ENCODE assay signal across 14 mouse cellular contexts in the genomic region with DNA sequence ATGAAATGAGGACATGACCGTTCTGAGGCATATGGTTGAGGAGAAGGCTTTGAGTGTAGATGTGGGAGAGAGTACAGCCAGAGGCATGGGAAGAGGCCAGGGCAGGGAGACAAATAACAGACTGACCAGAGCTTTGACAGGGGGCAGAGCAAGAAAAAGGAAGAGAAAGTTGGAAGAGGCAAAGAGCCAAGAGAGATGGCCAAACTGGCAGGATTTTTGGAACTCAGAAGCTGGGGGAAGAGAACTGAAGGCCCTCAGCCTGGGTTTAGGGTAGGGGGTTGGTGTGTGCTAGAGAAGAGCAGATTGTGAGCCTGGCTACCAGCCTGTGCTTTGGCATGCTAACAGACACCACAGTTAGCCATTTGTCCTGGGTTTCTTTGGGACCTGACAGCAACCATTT. TPM values are rescaled to one million over a fixed set of nuclear protein-coding genes. Genes with fewer than 3 reads are reported as not detected.
DNase-seq lines count a peak whose midpoint lies in the region; ATAC-seq and TF ChIP-seq lines count a peak whose summit lies in the region.
"Had no signal": no experiment of that assay in that cellular context is flagged by ENCODE, and none has a peak within 500 bp of the region (broad histone marks: within the 10 kb centered on the region; RNA-seq: fewer than 3 reads in every experiment).

No protein-coding gene starts in this region.

- no peak overlapping the region for H3K4me3 ChIP-seq in forebrain, embryonic 12.5 days (replicated peaks)
- H3K4me3 ChIP-seq in forebrain, embryonic 11.5 days (ENCODE audit: low read depth, low read length) = no peak overlapping the region
- no peak overlapping the region for H3K4me3 ChIP-seq in kidney, postnatal 0 days (replicated peaks; ENCODE audit: low read depth, low read length)
- no peak overlapping the region for H3K4me3 ChIP-seq in liver, embryonic 12.5 days
- H3K4me3 ChIP-seq: embryonic facial prominence, embryonic 15.5 days; midbrain, embryonic 15.5 days; stomach, embryonic 15.5 days had no signal

- no peak for DNase-seq in forebrain, embryonic 11.5 days (ENCODE audit: low spot score)
- DNase-seq in kidney, postnatal 0 days (ENCODE audit: low spot score) = no peak
- no peak for DNase-seq in kidney, postnatal 4 days
- peak; percentile 12 for DNase-seq in brain, embryonic 14.5 days (ENCODE audit: low read depth)
- no peak for DNase-seq in adrenal gland, adult 8-10 months
- DNase-seq: gastrocnemius, postnatal 25 days had no signal

- WGBS in forebrain, embryonic 12.5 days = 94% methylated on average over 1 of the region's 1 CpGs
- 94% methylated on average over 1 of the region's 1 CpGs for whole genome bisulfite sequencing in forebrain, embryonic 11.5 days
- WGBS in kidney, postnatal 0 days = 91% methylated on average over 1 of the region's 1 CpGs
- 78% methylated on average over 1 of the region's 1 CpGs for WGBS in liver, embryonic 12.5 days (ENCODE audit: insufficient replicate concordance)

- H3K4me2 ChIP-seq in forebrain, embryonic 12.5 days = no peak overlapping the region
- H3K4me2 ChIP-seq in forebrain, embryonic 11.5 days (ENCODE audit: low read depth, low read length, severe bottlenecking) = no peak overlapping the region
- no peak overlapping the region for H3K4me2 ChIP-seq in kidney, postnatal 0 days (ENCODE audit: low read length)
- H3K4me2 ChIP-seq in liver, embryonic 12.5 days = peak overlapping the region; percentile 76

- 0 out of 2 replicates have a peak overlapping the region, but pooled peaks have one; percentile 11 for H3K27ac ChIP-seq in forebrain, embryonic 12.5 days
- no peak overlapping the region for H3K27ac ChIP-seq in forebrain, embryonic 11.5 days (ENCODE audit: low read depth, low read length)
- H3K27ac ChIP-seq in kidney, postnatal 0 days = 0 out of 2 replicates have a peak overlapping the region, but pooled peaks have one; percentile 5
- H3K27ac ChIP-seq in liver, embryonic 12.5 days = peak overlapping the region; percentile 99
- H3K27ac ChIP-seq: embryonic facial prominence, embryonic 15.5 days; limb, embryonic 12.5 days; midbrain, embryonic 15.5 days had no signal

- no peak for TF ChIP-seq CTCF in kidney, postnatal 0 days (IDR thresholded peaks at IDR 0.05; ENCODE audit: low read depth)
- no peak for TF ChIP-seq CTCF in brain, embryonic 14.5 days (IDR thresholded peaks at IDR 0.05; ENCODE audit: borderline replicate concordance, extremely low read depth, insufficient read depth, insufficient read length)

- H3K4me1 ChIP-seq in forebrain, embryonic 12.5 days = peaks cover 20% of the 10 kb centered on the region
- H3K4me1 ChIP-seq in forebrain, embryonic 11.5 days (replicated peaks; ENCODE audit: control insufficient read depth, insufficient read depth, low read length) = peaks cover 8% of the 10 kb centered on the region; the same call in 1 of the 2 replicates
- H3K4me1 ChIP-seq in kidney, postnatal 0 days (replicated peaks; ENCODE audit: insufficient read depth, low read length) = 0 out of 2 replicates have a peak, but pooled peaks cover 6% of the 10 kb centered on the region
- peaks cover 35% of the 10 kb centered on the region for H3K4me1 ChIP-seq in liver, embryonic 12.5 days

- no peak overlapping the region for H3K9ac ChIP-seq in forebrain, embryonic 12.5 days
- H3K9ac ChIP-seq in forebrain, embryonic 11.5 days (ENCODE audit: low read length) = no peak overlapping the region
- H3K9ac ChIP-seq in kidney, postnatal 0 days (ENCODE audit: low read depth, low read length) = no peak overlapping the region
- no peak overlapping the region; the same call in 1 of the 2 replicates for H3K9ac ChIP-seq in liver, embryonic 12.5 days
- H3K9ac ChIP-seq: embryonic facial prominence, embryonic 15.5 days; limb, embryonic 12.5 days; midbrain, embryonic 15.5 days; stomach, embryonic 15.5 days had no signal

- no peak for ATAC-seq in forebrain, embryonic 12.5 days (ENCODE audit: low FRiP score)
- no peak for ATAC-seq in forebrain, embryonic 11.5 days (replicated peaks; ENCODE audit: low FRiP score)
- ATAC-seq in kidney, postnatal 0 days (replicated peaks; ENCODE audit: low FRiP score, low read depth) = no peak
- ATAC-seq in liver, embryonic 12.5 days = no peak
- ATAC-seq in erythroid progenitor cell, adult 5-6 weeks (replicated peaks; ENCODE audit: low FRiP score, poor library complexity, severe bottlenecking) = no peak
- ATAC-seq: midbrain, embryonic 15.5 days had no signal

- H3K9me3 ChIP-seq in forebrain, embryonic 12.5 days = peaks cover 9% of the 10 kb centered on the region; the same call in 1 of the 2 replicates
- H3K9me3 ChIP-seq in forebrain, embryonic 11.5 days (ENCODE audit: control insufficient read depth, low read length) = peaks cover 3% of the 10 kb centered on the region; the same call in 1 of the 2 replicates
- H3K9me3 ChIP-seq in kidney, postnatal 0 days (replicated peaks; ENCODE audit: low read length) = 0 out of 2 replicates have a peak, but pooled peaks cover 2% of the 10 kb centered on the region
- no peaks in the 10 kb centered on the region for H3K9me3 ChIP-seq in liver, embryonic 12.5 days (replicated peaks)
- H3K9me3 ChIP-seq: midbrain, embryonic 15.5 days; stomach, embryonic 15.5 days had no signal

- no peaks in the 10 kb centered on the region for H3K27me3 ChIP-seq in forebrain, embryonic 12.5 days
- no peaks in the 10 kb centered on the region for H3K27me3 ChIP-seq in forebrain, embryonic 11.5 days (ENCODE audit: control insufficient read depth, insufficient read depth, low read length)
- no peaks in the 10 kb centered on the region for H3K27me3 ChIP-seq in kidney, postnatal 0 days (ENCODE audit: insufficient read depth, low read length)
- H3K27me3 ChIP-seq in liver, embryonic 12.5 days (replicated peaks) = no peaks in the 10 kb centered on the region
- H3K27me3 ChIP-seq: embryonic facial prominence, embryonic 15.5 days; limb, embryonic 12.5 days; midbrain, embryonic 15.5 days; stomach, embryonic 15.5 days had no signal

- peaks cover 10% of the 10 kb centered on the region; the same call in 1 of the 2 replicates for H3K36me3 ChIP-seq in forebrain, embryonic 12.5 days (replicated peaks)
- no peaks in the 10 kb centered on the region for H3K36me3 ChIP-seq in forebrain, embryonic 11.5 days (ENCODE audit: control insufficient read depth, insufficient read depth, low read length)
- 0 out of 2 replicates have a peak, but pooled peaks cover 4% of the 10 kb centered on the region for H3K36me3 ChIP-seq in kidney, postnatal 0 days (ENCODE audit: insufficient read depth, low read length)
- 0 out of 2 replicates have a peak, but pooled peaks cover 5% of the 10 kb centered on the region for H3K36me3 ChIP-seq in liver, embryonic 12.5 days
- H3K36me3 ChIP-seq: midbrain, embryonic 15.5 days; stomach, embryonic 15.5 days had no signal

- TF ChIP-seq POLR2A in brain, embryonic 14.5 days (IDR thresholded peaks at IDR 0.05; ENCODE audit: borderline replicate concordance, extremely low read depth, insufficient read depth, insufficient read length, poor library complexity, severe bottlenecking) = no peak

RNA-seq across cellular contexts. Expression of gene Atf1, which starts 1.7 kb away (rescaled TPM):
- 34.3 TPM in 2 replicates for polyA plus RNA-seq in forebrain, embryonic 12.5 days (2016; fragmentation: Nextera tagmentation; extraction: Ambion mirVana)
- polyA plus RNA-seq in forebrain, embryonic 11.5 days (2014; fragmentation: Nextera tagmentation; extraction: Ambion mirVana) = 43.3 and 45.5 TPM in 2 replicates
- polyA plus RNA-seq in kidney, postnatal 0 days (2015; fragmentation: Nextera tagmentation; extraction: Ambion mirVana) = 30.2 and 33.9 TPM in 2 replicates
- polyA plus RNA-seq in brain, embryonic 14.5 days (2012; rRNA removed) = 15.5 and 19.0 TPM in 2 replicates
- polyA plus RNA-seq in liver, embryonic 12.5 days (2016; fragmentation: Nextera tagmentation; extraction: Ambion mirVana) = 55.0 and 57.6 TPM in 2 replicates
- 10 to 100 TPM; 61.9 to 72.1 (median 66.3) TPM for total RNA-seq in adrenal gland, adult 8-10 months (2022)
- 101 and 105 TPM in 2 replicates for total RNA-seq in erythroid progenitor cell, adult 5-6 weeks (2015; ENCODE audit: low replicate concordance)
- 120 and 131 TPM in 2 replicates for total RNA-seq in erythroid progenitor cell, adult 5-6 weeks (2017; ENCODE audit: low replicate concordance)

RNA-seq across cellular contexts. Expression of gene Tmprss12, which starts 54.7 kb away (rescaled TPM):
- polyA plus RNA-seq in forebrain, embryonic 12.5 days (2016; fragmentation: Nextera tagmentation; extraction: Ambion mirVana) = not detected in 2 replicates
- not detected in 2 replicates for polyA plus RNA-seq in forebrain, embryonic 11.5 days (2014; fragmentation: Nextera tagmentation; extraction: Ambion mirVana)
- not detected in 2 replicates for polyA plus RNA-seq in kidney, postnatal 0 days (2015; fragmentation: Nextera tagmentation; extraction: Ambion mirVana)
- not detected in 2 replicates for polyA plus RNA-seq in brain, embryonic 14.5 days (2012; rRNA removed)
- polyA plus RNA-seq in liver, embryonic 12.5 days (2016; fragmentation: Nextera tagmentation; extraction: Ambion mirVana) = not detected in 2 replicates
- not detected for total RNA-seq in adrenal gland, adult 8-10 months (2022)
- not detected in 2 replicates for total RNA-seq in erythroid progenitor cell, adult 5-6 weeks (2015; ENCODE audit: low replicate concordance)
- total RNA-seq in erythroid progenitor cell, adult 5-6 weeks (2017; ENCODE audit: low replicate concordance) = not detected in 2 replicates
- total RNA-seq: gastrocnemius, postnatal 25 days had no signal
- polyA plus RNA-seq: embryonic facial prominence, embryonic 15.5 days; kidney, embryonic 14.5 days; limb, embryonic 12.5 days; midbrain, embryonic 15.5 days had no signal
